Mouse (Mus musculus) olfactory bulb, adult 2 months (tissue): ENCODE results near the gene Rbm19.

Source experiments
- CTCF ChIP-seq: fragments of 200-500 bp; IDR thresholded peaks from 2 replicates; pipeline ENCODE4 v1.5.1; 2012; ENCODE audit warnings: low read depth, mild to moderate bottlenecking, low read length, moderate library complexity; ENCODE audit not compliant: insufficient read depth
- POLR2A ChIP-seq: fragments of 200-500 bp; IDR thresholded peaks from 2 replicates; pipeline ENCODE4 v1.6.1; 2012; ENCODE audit warnings: mild to moderate bottlenecking, low read depth, low read length, moderate library complexity; ENCODE audit not compliant: insufficient read depth

GRCm38 (mm10) chr5:120245336-120245735 is 129.1 kb downstream of the Rbm19 start:
- no peak for TF ChIP-seq CTCF
- TF ChIP-seq POLR2A, result no peak
